Mouse (Mus musculus) ovary, postnatal 10 days (tissue): ENCODE measurements around the gene Btd.
"Not testable (repeated sequence)": the region's sequence is repeated elsewhere in the genome, so short reads cannot be mapped to it uniquely, and the experiment has no call there.

Experiments used
- DNase-seq: peaks from one replicate; pipeline ENCODE4 v3.0.0; 2022; ENCODE audit warnings: low spot score

Gene Btd

GRCm38 (mm10) chr14:31640890-31641505 lies at the start of gene Btd, which contains the start of gene Hacl1:
Gene Btd, plus strand, starts transcription at chr14:31641028.
Gene Hacl1, minus strand, starts transcription at chr14:31641286.
- DNase-seq = peak; percentile 71

GRCm38 (mm10) chr14:31591243-31591642 lies 49.6 kb upstream of the Btd start, which contains the start of gene Colq:
Gene Colq, minus strand, starts transcription at chr14:31591343.
- no peak for DNase-seq

GRCm38 (mm10) chr14:31593036-31593435 lies 47.8 kb upstream of the Btd start:
- DNase-seq = no peak

GRCm38 (mm10) chr14:31594693-31595092 lies 46.1 kb upstream of the Btd start:
- DNase-seq = no peak

- DNase-seq = no peak
These were observed 44.4 kb upstream of the Btd start for GRCm38 (mm10) chr14:31596408-31596807.

GRCm38 (mm10) chr14:31597446-31597845 lies 43.4 kb upstream of the Btd start:
- DNase-seq = no peak

- no peak for DNase-seq
These were observed 38.8 kb upstream of the Btd start for GRCm38 (mm10) chr14:31601908-31602615.

- DNase-seq = not testable (repeated sequence)
These were observed 38.2 kb upstream of the Btd start for GRCm38 (mm10) chr14:31602616-31602979.

GRCm38 (mm10) chr14:31604916-31605315 lies 35.9 kb upstream of the Btd start:
- no peak for DNase-seq

GRCm38 (mm10) chr14:31605514-31605913 lies 35.3 kb upstream of the Btd start:
- DNase-seq = no peak

GRCm38 (mm10) chr14:31611986-31612385 lies 28.8 kb upstream of the Btd start:
- DNase-seq = no peak

- no peak for DNase-seq
These were observed 27.2 kb upstream of the Btd start for GRCm38 (mm10) chr14:31613671-31614070.

GRCm38 (mm10) chr14:31617204-31617603 lies 23.6 kb upstream of the Btd start:
- DNase-seq = no peak

GRCm38 (mm10) chr14:31617997-31618396 lies 22.8 kb upstream of the Btd start:
- no peak for DNase-seq

GRCm38 (mm10) chr14:31620591-31621223 lies 20.1 kb upstream of the Btd start:
- DNase-seq = no peak

GRCm38 (mm10) chr14:31622748-31623147 lies 18.1 kb upstream of the Btd start:
- DNase-seq = no peak

GRCm38 (mm10) chr14:31630677-31631076 lies 10.2 kb upstream of the Btd start:
- DNase-seq = no peak

- no peak for DNase-seq
These were observed 410 bp upstream of the Btd start, which contains the start of gene Gm49387 for GRCm38 (mm10) chr14:31640346-31640889. Gene Gm49387, minus strand, starts transcription at chr14:31640878.

- no peak for DNase-seq
These were observed 803 bp downstream of the Btd start for GRCm38 (mm10) chr14:31641506-31642155.

GRCm38 (mm10) chr14:31644183-31644830 lies 3.5 kb downstream of the Btd start:
- no peak for DNase-seq

- DNase-seq = no peak
These were observed 4.2 kb downstream of the Btd start for GRCm38 (mm10) chr14:31644931-31645547.
